Mouse (Mus musculus) midbrain, embryonic 13.5 days (tissue): ENCODE data around the gene Ahcyl1. TPM values are rescaled to one million over a fixed set of nuclear protein-coding genes. Genes with fewer than 3 reads are reported as not detected.
"Not testable (repeated sequence)": the region's sequence is repeated elsewhere in the genome, so short reads cannot be mapped to it uniquely, and the experiment has no call there.

Experiments used
- ATAC-seq: fragments of 200-750 bp; cut with Nextera tagmentation; 2 replicates; pipeline ENCODE4 v1.8.0; 2017; ENCODE audit warnings: mild to moderate bottlenecking, moderate TSS enrichment, moderate library complexity
- H3K27ac ChIP-seq: fragments of 300-500 bp; sonication (generic); 2 replicates; pipeline ENCODE4 v1.5.1; 2015; ENCODE audit warnings: inconsistent platforms, mild to moderate bottlenecking, moderate library complexity
- H3K27me3 ChIP-seq: fragments of 300-500 bp; sonication (generic); 2 replicates; pipeline ENCODE4 v1.6.1; 2015; ENCODE audit warnings: mild to moderate bottlenecking, inconsistent platforms
- H3K36me3 ChIP-seq: fragments of 300-500 bp; sonication (generic); 2 replicates; pipeline ENCODE4 v1.6.1; 2015; ENCODE audit warnings: mild to moderate bottlenecking, inconsistent platforms
- H3K4me1 ChIP-seq: fragments of 300-500 bp; sonication (generic); replicated peaks from 2 replicates; pipeline ENCODE4 v1.6.1; 2015; ENCODE audit warnings: inconsistent platforms
- H3K4me2 ChIP-seq: fragments of 300-500 bp; sonication (generic); replicated peaks from 2 replicates; pipeline ENCODE4 v1.6.1; 2015; ENCODE audit warnings: moderate library complexity, mild to moderate bottlenecking, inconsistent platforms
- H3K4me3 ChIP-seq: fragments of 300-500 bp; sonication (generic); replicated peaks from 2 replicates; pipeline ENCODE4 v1.5.1; 2015; ENCODE audit warnings: mild to moderate bottlenecking, inconsistent platforms
- H3K9ac ChIP-seq: fragments of 300-500 bp; sonication (generic); replicated peaks from 2 replicates; pipeline ENCODE4 v1.6.1; 2015; ENCODE audit warnings: mild to moderate bottlenecking, inconsistent platforms
- H3K9me3 ChIP-seq: fragments of 300-500 bp; sonication (generic); 2 replicates; pipeline ENCODE4 v1.6.1; 2016; ENCODE audit warnings: mild to moderate bottlenecking, inconsistent platforms
- WGBS: fragments of 180-500 bp; shearing (Covaris S2); methylation state at CpG from one replicate; pipeline ENCODE4 v1.1.7; 2015; 5-methylcytosine and 5-hydroxymethylcytosine counted together
- polyA plus RNA-seq: library from polyadenylated mRNA; unstranded; fragments of >200 nt; fragmentation: Nextera tagmentation; extraction: Ambion mirVana; gene quantifications from 2 replicates; pipeline ENCODE4 v1.2.1, GENCODE M21; 2015

The Ahcyl1 gene
- polyA plus RNA-seq, 1 experiment from 2014 or later = 116 TPM

DNA sequence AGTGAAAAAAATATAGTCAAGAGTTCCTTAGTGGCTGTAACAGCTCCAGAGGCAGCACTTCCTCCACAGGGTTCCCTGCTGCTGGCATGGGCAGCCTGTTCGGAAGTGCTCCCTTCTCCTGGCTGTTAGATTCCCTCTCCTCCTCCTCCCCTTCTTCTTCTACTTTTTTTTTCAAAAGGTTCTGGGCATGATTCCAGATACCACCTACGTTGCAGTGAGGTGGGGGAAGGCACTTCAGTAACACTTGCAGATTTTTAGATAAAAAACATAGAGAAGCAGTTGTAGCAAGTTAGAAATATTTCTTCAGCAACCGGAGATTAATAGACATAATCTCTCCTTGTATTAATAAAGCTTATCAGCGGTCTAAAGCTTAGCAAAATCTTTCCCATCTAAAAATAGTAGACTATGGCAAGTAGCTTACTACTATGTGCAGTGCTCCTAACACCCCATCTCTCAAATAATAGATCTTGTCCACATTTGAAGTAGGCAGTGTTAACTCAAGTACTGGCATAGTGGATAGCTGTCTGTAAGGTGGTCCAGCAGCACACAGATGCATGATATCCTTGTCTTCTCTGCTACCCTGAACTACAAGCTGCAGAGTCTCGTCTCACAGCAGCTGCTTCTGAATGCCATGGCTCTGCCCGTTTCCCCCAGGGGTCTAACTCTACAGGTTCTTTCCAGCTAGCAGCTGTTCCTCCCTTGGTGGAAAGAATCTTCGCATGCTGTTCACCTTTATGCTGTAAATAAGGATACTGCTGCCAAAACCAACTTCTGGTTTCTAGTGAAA lies 15.4 kb downstream of the Ahcyl1 start:
- H3K27ac ChIP-seq = no peak overlapping the region
- H3K9me3 ChIP-seq = no peaks in the 10 kb centered on the region
- WGBS = 47% methylated on average over 7 of the region's 7 CpGs
- no peak overlapping the region for H3K4me3 ChIP-seq
- peaks cover 19% of the 10 kb centered on the region for H3K4me1 ChIP-seq
- no peak for ATAC-seq
- no peak overlapping the region for H3K4me2 ChIP-seq
- H3K9ac ChIP-seq = no peak overlapping the region
- no peaks in the 10 kb centered on the region for H3K27me3 ChIP-seq
- H3K36me3 ChIP-seq = peaks cover 14% of the 10 kb centered on the region

DNA sequence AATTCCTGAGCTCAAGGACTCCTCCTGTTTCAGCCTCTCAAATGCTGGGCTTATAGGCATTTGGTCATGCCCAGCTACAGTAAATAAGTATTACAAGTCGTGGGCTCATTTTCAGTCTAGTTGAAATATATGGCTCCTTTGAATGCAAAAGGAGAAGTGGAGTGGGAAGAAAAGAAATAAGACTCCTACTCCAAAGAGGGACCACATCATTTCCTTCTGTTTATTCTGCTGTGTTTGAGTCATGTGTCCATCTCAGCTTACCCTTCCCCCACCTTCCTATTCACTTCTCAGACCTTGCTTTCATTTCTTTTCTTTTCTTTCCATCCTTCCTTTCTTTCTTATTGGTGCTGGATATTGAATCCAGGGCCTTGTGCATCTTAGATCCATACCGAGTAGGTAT lies 24.9 kb downstream of the Ahcyl1 start:
- H3K4me1 ChIP-seq = no peaks in the 10 kb centered on the region
- H3K27me3 ChIP-seq = no peaks in the 10 kb centered on the region
- H3K36me3 ChIP-seq = peaks cover 85% of the 10 kb centered on the region
- H3K27ac ChIP-seq = no peak overlapping the region
- H3K9ac ChIP-seq = no peak overlapping the region
- no peak overlapping the region for H3K4me3 ChIP-seq
- no peak for ATAC-seq
- H3K4me2 ChIP-seq = no peak overlapping the region
- 98% methylated on average over 2 of the region's 2 CpGs for WGBS
- H3K9me3 ChIP-seq = no peaks in the 10 kb centered on the region

DNA sequence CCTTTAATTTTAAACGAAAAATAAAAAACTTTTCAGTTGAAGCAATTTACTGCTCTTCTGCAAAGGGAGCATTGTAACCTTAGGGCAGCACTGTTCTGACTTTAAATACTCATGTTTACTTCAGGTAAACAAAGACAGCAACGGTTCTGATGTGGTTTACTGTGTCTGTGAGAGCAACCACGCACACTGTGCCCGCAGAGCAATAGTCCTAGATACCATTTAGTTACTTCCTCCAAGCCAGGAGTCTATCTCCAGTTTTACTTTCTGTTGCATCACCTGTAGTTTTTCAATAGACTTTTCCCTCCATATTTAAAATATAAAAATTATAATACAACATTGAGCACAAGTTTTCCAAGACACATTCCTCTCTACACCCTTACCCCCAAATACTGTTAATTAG lies 25.9 kb downstream of the Ahcyl1 start:
- ATAC-seq = no peak
- peaks cover 87% of the 10 kb centered on the region for H3K36me3 ChIP-seq
- 89% methylated on average over 4 of the region's 4 CpGs for WGBS
- H3K4me2 ChIP-seq = no peak overlapping the region
- no peaks in the 10 kb centered on the region for H3K9me3 ChIP-seq
- no peak overlapping the region for H3K27ac ChIP-seq
- no peak overlapping the region for H3K4me3 ChIP-seq
- no peak overlapping the region for H3K9ac ChIP-seq
- no peaks in the 10 kb centered on the region for H3K4me1 ChIP-seq
- no peaks in the 10 kb centered on the region for H3K27me3 ChIP-seq

DNA sequence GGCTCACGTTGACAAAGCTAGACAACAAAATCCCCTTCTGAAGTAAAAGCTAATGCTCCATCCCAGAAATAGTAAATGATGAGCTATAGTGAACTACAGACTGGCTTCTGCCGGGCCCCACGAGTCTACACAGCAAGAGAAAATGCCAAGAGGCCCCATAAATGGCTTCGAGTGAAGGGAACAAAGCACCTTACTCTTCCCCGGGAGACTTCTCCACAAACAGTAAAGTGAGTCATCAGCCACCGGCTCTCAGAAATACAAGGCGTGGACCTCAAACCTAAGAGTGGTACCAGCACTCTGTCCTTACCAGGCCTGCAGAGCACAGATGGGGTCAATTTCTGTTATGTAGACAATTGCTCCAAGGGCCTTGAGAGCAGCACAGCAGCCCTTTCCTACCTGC lies 27.6 kb downstream of the Ahcyl1 start:
- no peak for ATAC-seq
- Histone ChIP-seq H3K4me1 (no peaks in the 10 kb centered on the region), H3K4me2 (no peak overlapping the region), H3K4me3 (no peak overlapping the region), H3K9ac (no peak overlapping the region), H3K27me3 (no peaks in the 10 kb centered on the region), H3K9me3 (no peaks in the 10 kb centered on the region), H3K36me3 (peaks cover 86% of the 10 kb centered on the region), H3K27ac (no peak overlapping the region)
- 92% methylated on average over 7 of the region's 7 CpGs for WGBS

DNA sequence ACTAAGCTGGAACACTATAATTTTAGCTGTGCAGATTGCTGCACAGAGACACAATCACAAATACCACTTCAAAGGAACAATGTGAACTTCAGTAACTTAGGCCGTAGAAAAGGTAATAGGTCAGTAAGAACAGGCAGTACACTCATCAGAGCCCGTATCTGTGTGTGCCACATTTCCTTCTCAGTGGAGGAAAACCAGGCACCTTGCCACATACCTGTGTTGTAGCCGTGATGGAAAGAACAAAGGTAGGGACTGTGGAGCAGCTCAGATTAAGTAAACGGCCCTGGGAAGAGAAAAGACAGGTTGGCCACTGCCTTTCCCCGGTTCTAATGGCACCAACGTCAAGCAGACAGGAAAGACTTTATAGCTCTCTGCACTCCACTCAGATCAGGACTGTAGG lies 28.9 kb downstream of the Ahcyl1 start:
- Histone ChIP-seq H3K4me1 (no peaks in the 10 kb centered on the region), H3K9me3 (no peaks in the 10 kb centered on the region)
- 85% methylated on average over 6 of the region's 6 CpGs for WGBS

DNA sequence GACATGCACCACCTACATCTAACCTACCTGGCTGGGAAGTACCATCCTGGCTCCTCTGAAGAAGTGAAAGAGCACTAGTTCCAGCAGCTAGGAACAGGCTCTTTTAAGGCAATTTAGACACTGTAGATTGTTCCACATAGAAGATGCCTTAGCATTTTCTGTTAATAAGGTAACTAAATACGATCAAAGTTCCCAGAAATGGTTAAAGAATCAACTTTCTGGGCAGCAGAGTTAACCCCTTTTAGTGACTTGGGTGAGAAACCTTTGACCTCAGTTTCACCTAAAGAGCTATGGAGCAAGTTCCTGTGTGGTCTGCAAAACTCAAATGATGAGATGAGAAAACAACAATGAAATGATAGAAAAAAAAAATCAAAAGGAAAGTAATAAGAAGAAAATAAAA lies 31.7 kb downstream of the Ahcyl1 start:
- WGBS = 92% methylated on average over 1 of the region's 1 CpGs
- Histone ChIP-seq H3K9ac (no peak overlapping the region), H3K27me3 (no peaks in the 10 kb centered on the region), H3K36me3 (peaks cover 94% of the 10 kb centered on the region), H3K4me2 (no peak overlapping the region), H3K4me1 (no peaks in the 10 kb centered on the region), H3K27ac (no peak overlapping the region), H3K4me3 (no peak overlapping the region), H3K9me3 (no peaks in the 10 kb centered on the region)
- ATAC-seq = no peak

More for the DNA sequence above, 28.9 kb downstream of the Ahcyl1 start:
- ATAC-seq = no peak
- Histone ChIP-seq H3K27ac (no peak overlapping the region), H3K4me3 (no peak overlapping the region), H3K9ac (no peak overlapping the region), H3K36me3 (peaks cover 89% of the 10 kb centered on the region), H3K27me3 (no peaks in the 10 kb centered on the region), H3K4me2 (no peak overlapping the region)

DNA sequence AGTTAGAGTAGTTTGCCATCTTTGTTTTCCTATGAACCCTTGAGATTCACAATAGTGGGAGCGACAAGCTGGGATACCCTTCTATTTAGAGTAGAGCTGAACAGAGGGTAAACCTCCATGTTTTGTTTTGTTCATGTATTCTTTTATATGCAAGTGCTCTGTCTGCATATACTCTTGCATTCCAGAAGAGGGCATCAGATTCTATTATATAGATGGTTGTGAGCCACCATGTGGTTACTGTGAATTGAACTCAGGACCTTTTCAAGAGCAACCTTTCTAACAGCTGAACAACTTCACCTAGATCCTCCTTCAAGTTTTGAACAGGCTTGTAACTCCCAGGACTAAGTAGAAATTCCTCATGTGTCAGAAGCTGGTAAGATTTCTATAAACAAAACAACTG lies 37.4 kb downstream of the Ahcyl1 start:
- no peak overlapping the region for H3K4me2 ChIP-seq
- no peak overlapping the region for H3K4me3 ChIP-seq
- H3K9me3 ChIP-seq = no peaks in the 10 kb centered on the region
- H3K9ac ChIP-seq = no peak overlapping the region
- no peak overlapping the region for H3K27ac ChIP-seq
- peaks cover 50% of the 10 kb centered on the region for H3K36me3 ChIP-seq
- no peaks in the 10 kb centered on the region for H3K27me3 ChIP-seq
- 77% methylated on average over 1 of the region's 1 CpGs for WGBS
- H3K4me1 ChIP-seq = no peaks in the 10 kb centered on the region
- ATAC-seq = no peak

DNA sequence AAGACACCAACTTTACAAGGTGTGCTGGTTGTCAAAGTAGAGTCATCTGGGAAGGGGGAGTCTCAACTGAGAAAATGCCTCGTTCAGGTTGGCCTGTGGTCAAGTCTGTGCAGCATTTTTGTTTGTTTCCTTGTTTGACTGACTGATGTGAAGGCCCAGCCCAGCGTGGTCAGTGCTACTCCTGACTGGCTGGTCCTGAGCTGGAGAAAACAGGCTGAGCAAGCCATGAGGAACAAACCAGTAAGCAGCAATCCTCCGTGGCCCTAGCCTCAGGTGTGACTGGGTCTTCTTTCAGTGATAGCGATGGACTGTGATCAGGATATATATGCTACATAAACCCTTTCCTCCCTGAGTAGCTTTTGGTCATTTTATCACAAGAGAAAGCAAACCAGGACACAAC lies 39.5 kb downstream of the Ahcyl1 start:
- Histone ChIP-seq H3K4me1 (no peaks in the 10 kb centered on the region), H3K9ac (no peak overlapping the region), H3K27me3 (no peaks in the 10 kb centered on the region), H3K9me3 (no peaks in the 10 kb centered on the region), H3K27ac (no peak overlapping the region), H3K4me2 (no peak overlapping the region), H3K36me3 (peaks cover 32% of the 10 kb centered on the region), H3K4me3 (no peak overlapping the region)
- ATAC-seq = no peak
- WGBS = 88% methylated on average over 4 of the region's 4 CpGs

DNA sequence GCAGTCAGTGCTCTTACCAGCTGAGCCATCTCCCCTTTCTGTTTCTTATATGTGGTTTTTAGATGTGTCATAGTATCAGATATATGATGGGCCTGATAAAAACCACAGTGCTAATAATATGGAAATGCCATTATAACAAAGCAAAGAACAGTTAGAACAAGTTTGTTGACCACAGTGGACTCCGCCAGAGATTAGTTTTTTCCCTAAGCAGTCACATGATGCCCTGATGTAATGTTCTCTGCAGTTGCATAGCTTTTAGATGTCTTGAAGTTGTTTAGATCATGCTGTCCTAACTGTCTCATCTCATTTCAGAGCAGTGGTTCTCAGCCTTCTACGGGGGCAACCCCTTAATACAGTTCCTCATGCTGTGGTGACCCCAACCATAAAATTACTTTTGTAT lies 40.2 kb downstream of the Ahcyl1 start:
- Histone ChIP-seq H3K27ac (no peak overlapping the region), H3K27me3 (no peaks in the 10 kb centered on the region), H3K4me1 (no peaks in the 10 kb centered on the region), H3K4me2 (no peak overlapping the region), H3K4me3 (no peak overlapping the region), H3K9me3 (no peaks in the 10 kb centered on the region), H3K9ac (no peak overlapping the region), H3K36me3 (peaks cover 27% of the 10 kb centered on the region)
- ATAC-seq = no peak
- WGBS = 95% methylated on average over 2 of the region's 2 CpGs

DNA sequence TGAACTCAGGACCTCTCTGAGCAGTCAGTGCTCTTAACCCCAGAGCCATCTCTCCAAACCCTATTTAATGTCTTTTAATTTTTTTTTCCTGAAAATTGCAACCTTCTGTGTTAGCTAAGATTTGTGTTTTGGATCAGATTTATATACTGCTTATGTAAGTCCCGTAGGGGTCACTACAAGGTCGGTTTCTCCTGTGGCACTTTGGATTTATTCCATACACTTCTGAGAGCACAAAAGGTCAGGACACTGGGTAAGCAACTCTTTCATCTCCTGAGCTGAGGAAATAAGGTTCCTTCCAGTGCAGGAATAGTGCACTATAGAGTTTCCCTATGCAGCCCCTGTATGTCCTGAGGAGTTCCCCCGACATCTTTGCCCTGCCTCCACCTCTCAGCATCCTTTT lies 40.9 kb downstream of the Ahcyl1 start:
- H3K4me1 ChIP-seq = no peaks in the 10 kb centered on the region
- H3K36me3 ChIP-seq = peaks cover 20% of the 10 kb centered on the region
- ATAC-seq = no peak
- H3K4me3 ChIP-seq = no peak overlapping the region
- no peak overlapping the region for H3K9ac ChIP-seq
- no peak overlapping the region for H3K27ac ChIP-seq
- H3K9me3 ChIP-seq = no peaks in the 10 kb centered on the region
- H3K4me2 ChIP-seq = no peak overlapping the region
- 81% methylated on average over 3 of the region's 3 CpGs for WGBS
- H3K27me3 ChIP-seq = no peaks in the 10 kb centered on the region

DNA sequence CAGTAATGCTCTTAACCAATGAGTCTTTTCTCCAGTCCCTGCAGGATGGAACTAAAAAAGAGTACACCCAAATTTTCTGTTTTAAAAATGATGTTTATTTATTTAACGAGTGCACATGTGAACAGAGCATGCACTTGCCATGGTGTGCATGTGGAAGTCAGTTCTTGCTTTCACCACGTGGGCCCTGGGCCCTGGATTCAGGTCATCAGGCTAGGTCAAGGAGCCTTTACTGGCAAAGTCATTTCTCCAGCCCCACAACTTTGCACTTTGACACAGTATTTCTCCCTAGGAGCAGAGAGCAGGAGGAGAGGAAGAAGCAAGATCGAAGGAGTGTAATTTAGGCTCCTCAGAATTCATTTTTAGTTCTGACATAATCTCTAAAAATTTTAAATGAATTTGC lies 41.5 kb downstream of the Ahcyl1 start:
- H3K27me3 ChIP-seq = no peaks in the 10 kb centered on the region
- WGBS = 80% methylated on average over 3 of the region's 3 CpGs
- no peak for ATAC-seq
- H3K9ac ChIP-seq = no peak overlapping the region
- no peak overlapping the region for H3K4me3 ChIP-seq
- no peaks in the 10 kb centered on the region for H3K9me3 ChIP-seq
- H3K4me1 ChIP-seq = no peaks in the 10 kb centered on the region
- peaks cover 14% of the 10 kb centered on the region for H3K36me3 ChIP-seq
- no peak overlapping the region for H3K4me2 ChIP-seq
- H3K27ac ChIP-seq = no peak overlapping the region

DNA sequence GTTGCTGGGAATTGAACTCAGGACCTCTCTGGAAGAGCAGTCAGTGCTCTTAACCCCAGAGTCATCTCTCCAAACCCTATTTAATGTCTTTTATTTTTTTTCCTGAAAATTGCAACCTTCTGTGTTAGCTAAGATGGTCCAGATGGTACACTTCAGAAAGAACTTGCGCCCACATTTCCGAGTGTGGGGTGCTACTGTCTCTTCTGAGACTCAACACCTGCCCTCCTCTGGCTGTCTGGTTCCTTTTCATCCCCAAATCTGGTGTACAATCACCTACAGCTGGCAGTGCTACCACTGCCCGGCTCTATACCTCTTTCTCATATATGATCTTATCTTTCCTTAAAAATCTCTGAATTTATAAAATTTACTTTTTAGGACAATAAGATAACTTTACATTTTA lies 43.4 kb downstream of the Ahcyl1 start:
- H3K27ac ChIP-seq = no peak overlapping the region
- H3K9me3 ChIP-seq = no peaks in the 10 kb centered on the region
- H3K4me3 ChIP-seq = no peak overlapping the region
- no peaks in the 10 kb centered on the region for H3K27me3 ChIP-seq
- no peaks in the 10 kb centered on the region for H3K4me1 ChIP-seq
- H3K4me2 ChIP-seq = no peak overlapping the region
- ATAC-seq = no peak
- 96% methylated on average over 3 of the region's 3 CpGs for WGBS
- H3K9ac ChIP-seq = no peak overlapping the region
- no peaks in the 10 kb centered on the region for H3K36me3 ChIP-seq

DNA sequence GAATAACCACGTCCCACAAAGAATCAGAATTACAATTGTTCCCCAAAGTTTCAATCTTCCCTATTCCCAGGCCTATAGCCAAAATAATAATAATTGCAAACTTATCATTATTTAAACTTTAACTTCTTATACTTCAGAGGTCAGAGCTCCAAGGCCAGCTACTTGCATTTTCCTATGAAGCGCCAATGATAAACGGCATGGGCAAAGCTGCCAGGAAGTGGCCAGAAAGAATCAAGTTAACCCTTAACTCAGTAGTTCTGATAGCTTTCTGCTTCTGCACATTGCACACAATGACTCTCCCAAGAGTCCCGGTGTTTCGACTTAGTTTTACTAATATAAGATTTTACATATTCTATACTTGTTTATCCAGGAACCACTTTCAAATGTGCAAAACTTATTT lies 46.1 kb downstream of the Ahcyl1 start:
- 78% methylated on average over 5 of the region's 5 CpGs for WGBS
- H3K9ac ChIP-seq, H3K4me1 ChIP-seq, H3K9me3 ChIP-seq, H3K27ac ChIP-seq, H3K27me3 ChIP-seq, H3K4me3 ChIP-seq, H3K4me2 ChIP-seq, H3K36me3 ChIP-seq, ATAC-seq: not testable (repeated sequence)
